Mouse (Mus musculus) bone marrow, adult 2 months (tissue): Measurements from ENCODE around the gene Kcnd3.

Source experiments
- CTCF ChIP-seq: fragments of 200-500 bp; IDR thresholded peaks from 2 replicates; pipeline ENCODE4 v1.5.1; 2011; ENCODE audit warnings: low read length, control low read depth; ENCODE audit not compliant: control insufficient read depth, insufficient read depth
- POLR2A ChIP-seq: fragments of 200-500 bp; IDR thresholded peaks from 2 replicates; pipeline ENCODE4 v1.6.1; 2011; ENCODE audit warnings: low read depth, mild to moderate bottlenecking, control low read depth, low read length, borderline replicate concordance; ENCODE audit not compliant: control insufficient read depth

DNA sequence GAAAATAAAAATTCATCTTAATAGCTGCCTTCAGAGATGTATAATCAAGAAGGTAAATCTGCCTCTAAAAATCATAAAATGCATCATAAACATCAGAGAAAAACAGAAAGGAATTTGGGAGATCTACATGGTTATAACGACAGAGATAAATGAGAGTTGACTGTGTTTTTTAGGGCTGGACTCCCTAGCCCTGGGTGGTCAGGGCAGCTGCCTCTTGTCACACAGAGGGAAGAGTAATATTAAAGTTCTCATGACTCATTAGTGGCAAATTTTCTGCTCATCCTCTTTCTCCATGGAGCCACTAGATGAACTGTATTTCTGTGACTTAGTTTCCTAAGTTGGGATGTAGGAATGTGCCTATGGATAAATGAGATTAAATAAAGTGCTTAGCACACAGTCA, 48.9 kb downstream of the Kcnd3 start:
- TF ChIP-seq CTCF: no peak
- no peak for TF ChIP-seq POLR2A
